Mouse (Mus musculus): ENCODE data around the gene Ccrl2.

- no peak for TF ChIP-seq CTCF (IDR thresholded peaks at IDR 0.05; ENCODE audit: insufficient read depth, low read depth, low read length)
- TF ChIP-seq POLR2A (IDR thresholded peaks at IDR 0.05; ENCODE audit: insufficient read depth, low read depth, low read length): no peak
Observed at GRCm38 (mm10) chr9:111086137-111086536, 28.8 kb upstream of the Ccrl2 start.

All from olfactory bulb, adult 2 months (tissue).